Mouse (Mus musculus): ENCODE measurements around the gene Atraid. TPM values are rescaled to one million over a fixed set of nuclear protein-coding genes. Genes with fewer than 3 reads are reported as not detected.
A peak's percentile ranks its signal among the peaks of the same experiment; 100 is the strongest.

Gene Atraid
- polyA plus RNA-seq, 1 experiment from 2014 or later = 163 TPM

- Histone ChIP-seq H3K27ac (replicated peaks; ENCODE audit: low read depth, low read length) (no peak overlapping the region), H3K4me2 (ENCODE audit: low read length) (peak overlapping the region; percentile 57), H3K27me3 (ENCODE audit: control insufficient read depth, insufficient read depth, low read length) (peaks cover 62% of the 10 kb centered on the region), H3K9ac (replicated peaks; ENCODE audit: low read length) (no peak overlapping the region; the same call in 1 of the 2 replicates), H3K9me3 (ENCODE audit: control insufficient read depth, low read length) (no peaks in the 10 kb centered on the region), H3K4me3 (replicated peaks; ENCODE audit: low read depth, low read length) (peak overlapping the region; percentile 19), H3K4me1 (ENCODE audit: control insufficient read depth, insufficient read depth, low read length) (peaks cover 17% of the 10 kb centered on the region; the same call in 1 of the 2 replicates), H3K36me3 (ENCODE audit: control insufficient read depth, insufficient read depth, low read length) (no peaks in the 10 kb centered on the region)
- ATAC-seq (ENCODE audit: low FRiP score, low TSS enrichment) = no peak
- DNase-seq = peak; percentile 59
- WGBS = under 1% methylated on average over 59 of the region's 59 CpGs
Observed at GRCm38 (mm10) chr5:31094799-31095691, 46.9 kb downstream of the Atraid start.

- WGBS = 17% methylated on average over 11 of the region's 11 CpGs
- Histone ChIP-seq H3K4me3 (replicated peaks; ENCODE audit: low read depth, low read length) (peak overlapping the region; percentile 19; the same call in 1 of the 2 replicates), H3K9ac (replicated peaks; ENCODE audit: low read length) (no peak overlapping the region), H3K4me2 (ENCODE audit: low read length) (peak overlapping the region; percentile 57), H3K36me3 (ENCODE audit: control insufficient read depth, insufficient read depth, low read length) (no peaks in the 10 kb centered on the region), H3K9me3 (ENCODE audit: control insufficient read depth, low read length) (no peaks in the 10 kb centered on the region), H3K4me1 (ENCODE audit: control insufficient read depth, insufficient read depth, low read length) (peaks cover 17% of the 10 kb centered on the region; the same call in 1 of the 2 replicates), H3K27me3 (ENCODE audit: control insufficient read depth, insufficient read depth, low read length) (peaks cover 59% of the 10 kb centered on the region), H3K27ac (replicated peaks; ENCODE audit: low read depth, low read length) (no peak overlapping the region)
- DNase-seq = peak; percentile 31
- no peak for ATAC-seq (ENCODE audit: low FRiP score, low TSS enrichment)
Observed at GRCm38 (mm10) chr5:31095711-31096480, 47.8 kb downstream of the Atraid start.

Other genes starting within 250 kb of the Atraid start
- gene Mapre3, start 233.7 kb upstream of the Atraid start, polyA plus RNA-seq (2014; fragmentation: Nextera tagmentation; extraction: Ambion mirVana) = 125 and 129 TPM in 2 replicates
- 46.7 and 55.5 TPM in 2 replicates for gene Tmem214, start 180.3 kb upstream of the Atraid start, polyA plus RNA-seq (2014; fragmentation: Nextera tagmentation; extraction: Ambion mirVana)
- 25.9 and 27.8 TPM in 2 replicates for gene Agbl5, start 159.6 kb upstream of the Atraid start, polyA plus RNA-seq (2014; fragmentation: Nextera tagmentation; extraction: Ambion mirVana)
- 246 and 266 TPM in 2 replicates for gene Ost4, start 140.5 kb upstream of the Atraid start, polyA plus RNA-seq (2014; fragmentation: Nextera tagmentation; extraction: Ambion mirVana)
- 3.7 and 11.2 TPM in 2 replicates for gene Emilin1, start 134.9 kb upstream of the Atraid start, polyA plus RNA-seq (2014; fragmentation: Nextera tagmentation; extraction: Ambion mirVana)
- 7.0 and 7.4 TPM in 2 replicates for gene Khk, start 126.9 kb upstream of the Atraid start, polyA plus RNA-seq (2014; fragmentation: Nextera tagmentation; extraction: Ambion mirVana)
- gene Cgref1, start 102.7 kb upstream of the Atraid start, polyA plus RNA-seq (2014; fragmentation: Nextera tagmentation; extraction: Ambion mirVana) = 43.0 and 55.3 TPM in 2 replicates
- gene Preb, start 88.0 kb upstream of the Atraid start, polyA plus RNA-seq (2014; fragmentation: Nextera tagmentation; extraction: Ambion mirVana) = 82.6 and 94.7 TPM in 2 replicates
- 0.08 TPM in 2 replicates for gene Tcf23, start 79.7 kb upstream of the Atraid start, polyA plus RNA-seq (2014; fragmentation: Nextera tagmentation; extraction: Ambion mirVana)
- gene Slc5a6, start 612 bp downstream of the Atraid start, polyA plus RNA-seq (2014; fragmentation: Nextera tagmentation; extraction: Ambion mirVana) = 19.2 and 19.6 TPM in 2 replicates
- 11.8 and 17.2 TPM in 2 replicates for gene Cad, start 6.5 kb downstream of the Atraid start, polyA plus RNA-seq (2014; fragmentation: Nextera tagmentation; extraction: Ambion mirVana)
- not detected in 2 replicates for gene Dnajc5g, start 58.0 kb downstream of the Atraid start, polyA plus RNA-seq (2014; fragmentation: Nextera tagmentation; extraction: Ambion mirVana)
- 19.8 and 20.0 TPM in 2 replicates for gene Slc30a3, start 59.9 kb downstream of the Atraid start, polyA plus RNA-seq (2014; fragmentation: Nextera tagmentation; extraction: Ambion mirVana)
- not detected in 2 replicates for gene Trim54, start 68.4 kb downstream of the Atraid start, polyA plus RNA-seq (2014; fragmentation: Nextera tagmentation; extraction: Ambion mirVana)
- gene Ucn, start 90.5 kb downstream of the Atraid start, polyA plus RNA-seq (2014; fragmentation: Nextera tagmentation; extraction: Ambion mirVana) = not detected in 2 replicates
- gene Mpv17, start 105.9 kb downstream of the Atraid start, polyA plus RNA-seq (2014; fragmentation: Nextera tagmentation; extraction: Ambion mirVana) = 49.0 and 49.9 TPM in 2 replicates
- gene Gm29609, start 131.6 kb downstream of the Atraid start, polyA plus RNA-seq (2014; fragmentation: Nextera tagmentation; extraction: Ambion mirVana) = 0.70 and 1.7 TPM in 2 replicates
- 48.5 and 68.0 TPM in 2 replicates for gene Gtf3c2, start 131.8 kb downstream of the Atraid start, polyA plus RNA-seq (2014; fragmentation: Nextera tagmentation; extraction: Ambion mirVana)
- gene Snx17, start 144.9 kb downstream of the Atraid start, polyA plus RNA-seq (2014; fragmentation: Nextera tagmentation; extraction: Ambion mirVana) = 114 and 119 TPM in 2 replicates
- 78.3 and 91.6 TPM in 2 replicates for gene Eif2b4, start 145.1 kb downstream of the Atraid start, polyA plus RNA-seq (2014; fragmentation: Nextera tagmentation; extraction: Ambion mirVana)
- gene Zfp513, start 154.0 kb downstream of the Atraid start, polyA plus RNA-seq (2014; fragmentation: Nextera tagmentation; extraction: Ambion mirVana) = 8.7 and 8.9 TPM in 2 replicates
- 162 and 163 TPM in 2 replicates for gene Ppm1g, start 172.4 kb downstream of the Atraid start, polyA plus RNA-seq (2014; fragmentation: Nextera tagmentation; extraction: Ambion mirVana)
- gene Nrbp1, start 192.6 kb downstream of the Atraid start, polyA plus RNA-seq (2014; fragmentation: Nextera tagmentation; extraction: Ambion mirVana) = 150 and 153 TPM in 2 replicates
- gene Gm9970, start 192.9 kb downstream of the Atraid start, polyA plus RNA-seq (2014; fragmentation: Nextera tagmentation; extraction: Ambion mirVana) = 0.72 and 0.74 TPM in 2 replicates
- gene Krtcap3, start 203.4 kb downstream of the Atraid start, polyA plus RNA-seq (2014; fragmentation: Nextera tagmentation; extraction: Ambion mirVana) = 2.5 and 3.0 TPM in 2 replicates
- 26.7 and 28.1 TPM in 2 replicates for gene Ift172, start 242.8 kb downstream of the Atraid start, polyA plus RNA-seq (2014; fragmentation: Nextera tagmentation; extraction: Ambion mirVana)
- 86.9 and 128 TPM in 2 replicates for gene Fndc4, start 247.8 kb downstream of the Atraid start, polyA plus RNA-seq (2014; fragmentation: Nextera tagmentation; extraction: Ambion mirVana)
- 0.16 and 0.53 TPM in 2 replicates for gene Gckr, start 249.1 kb downstream of the Atraid start, polyA plus RNA-seq (2014; fragmentation: Nextera tagmentation; extraction: Ambion mirVana)